Mouse (Mus musculus) myocyte (in vitro differentiated cells): ENCODE measurements around the gene Gm20388. TPM values are rescaled to one million over a fixed set of nuclear protein-coding genes. Genes with fewer than 3 reads are reported as not detected.

Experiments
- H3K27me3 ChIP-seq: one replicate; pipeline ENCODE4 v1.6.1; 2011; ENCODE audit not compliant: control insufficient read depth, insufficient read depth, insufficient read length
- H3K36me3 ChIP-seq: one replicate; pipeline ENCODE4 v1.6.1; 2011; ENCODE audit not compliant: control insufficient read depth, insufficient read depth
- H3K4me2 ChIP-seq: one replicate; pipeline ENCODE4 v1.6.1; 2011; ENCODE audit warnings: low read depth, control low read depth
- H3K4me3 ChIP-seq: one replicate; pipeline ENCODE4 v1.5.1; 2011; ENCODE audit warnings: mild to moderate bottlenecking, control low read depth, moderate library complexity
- H3K79me2 ChIP-seq: one replicate; pipeline ENCODE4 v1.6.1; 2011; ENCODE audit not compliant: control insufficient read depth, insufficient read depth
- H3ac ChIP-seq: one replicate; pipeline ENCODE4 v1.6.1; 2011; ENCODE audit not compliant: control insufficient read depth, insufficient read length
- CEBPB ChIP-seq: IDR thresholded peaks from 2 replicates; pipeline ENCODE4 v1.6.1; 2011; ENCODE audit warnings: mild to moderate bottlenecking, moderate library complexity; ENCODE audit not compliant: poor library complexity, insufficient read depth, severe bottlenecking
- E2F4 ChIP-seq: IDR thresholded peaks from one replicate; pipeline ENCODE4 v1.6.1; 2011; ENCODE audit warnings: mild to moderate bottlenecking, control low read depth, moderate library complexity; ENCODE audit not compliant: insufficient read depth
- MAX ChIP-seq: IDR thresholded peaks from one replicate; pipeline ENCODE4 v1.6.1; 2011; ENCODE audit warnings: low read depth, mild to moderate bottlenecking, control low read depth
- MYOD1 ChIP-seq, 3 experiments: IDR thresholded peaks; one replicate each; pipeline ENCODE4 v1.6.1; 2011; ENCODE audit warnings: control low read depth in 2 of 3, low read depth in 2 of 3, mild to moderate bottlenecking in 2 of 3, moderate library complexity in 1 of 3; ENCODE audit not compliant: insufficient read length in 2 of 3, control insufficient read depth in 1 of 3
- MYOG ChIP-seq, 3 experiments: IDR thresholded peaks; one replicate each; pipeline ENCODE4 v1.6.1; 2011; ENCODE audit warnings: control low read depth in 2 of 3, low read depth in 2 of 3, mild to moderate bottlenecking in 2 of 3; ENCODE audit not compliant: insufficient read length in 2 of 3, control insufficient read depth in 1 of 3, insufficient read depth in 1 of 3
- POLR2A ChIP-seq: IDR thresholded peaks from one replicate; pipeline ENCODE4 v1.6.1; 2011; ENCODE audit warnings: low read depth, mild to moderate bottlenecking, control low read depth, moderate library complexity; ENCODE audit not compliant: insufficient read length
- POLR2AphosphoS2 ChIP-seq: IDR thresholded peaks from one replicate; pipeline ENCODE4 v1.6.1; 2011; ENCODE audit warnings: low read depth, control low read depth; ENCODE audit not compliant: insufficient read length
- REST ChIP-seq: IDR thresholded peaks from one replicate; pipeline ENCODE4 v1.6.1; 2011; ENCODE audit warnings: mild to moderate bottlenecking, control low read depth, moderate library complexity; ENCODE audit not compliant: insufficient read depth, insufficient read length
- SRF ChIP-seq: IDR thresholded peaks from one replicate; pipeline ENCODE4 v1.6.1; 2011; ENCODE audit warnings: low read depth; ENCODE audit not compliant: control insufficient read depth, insufficient read length
- TCF12 ChIP-seq: IDR thresholded peaks from one replicate; pipeline ENCODE4 v1.6.1; 2011; ENCODE audit warnings: mild to moderate bottlenecking, control low read depth; ENCODE audit not compliant: poor library complexity, insufficient read depth, severe bottlenecking
- TCF3 ChIP-seq: IDR thresholded peaks from one replicate; pipeline ENCODE4 v1.6.1; 2011; ENCODE audit warnings: low read depth, control low read depth; ENCODE audit not compliant: insufficient read length
- USF1 ChIP-seq: IDR thresholded peaks from one replicate; pipeline ENCODE4 v1.6.1; 2011; ENCODE audit warnings: low read depth, mild to moderate bottlenecking, control low read depth, moderate library complexity
- polyA plus RNA-seq: library from polyadenylated mRNA; unstranded; fragments of >200 nt; fragmentation: generic; extraction: Trizol; gene quantifications from one replicate; pipeline ENCODE4 v1.2.1, GENCODE M21; 2012; ENCODE audit warnings: missing spikeins

Gm20388 gene
- polyA plus RNA-seq, 1 experiment: 15.3 TPM

DNA sequence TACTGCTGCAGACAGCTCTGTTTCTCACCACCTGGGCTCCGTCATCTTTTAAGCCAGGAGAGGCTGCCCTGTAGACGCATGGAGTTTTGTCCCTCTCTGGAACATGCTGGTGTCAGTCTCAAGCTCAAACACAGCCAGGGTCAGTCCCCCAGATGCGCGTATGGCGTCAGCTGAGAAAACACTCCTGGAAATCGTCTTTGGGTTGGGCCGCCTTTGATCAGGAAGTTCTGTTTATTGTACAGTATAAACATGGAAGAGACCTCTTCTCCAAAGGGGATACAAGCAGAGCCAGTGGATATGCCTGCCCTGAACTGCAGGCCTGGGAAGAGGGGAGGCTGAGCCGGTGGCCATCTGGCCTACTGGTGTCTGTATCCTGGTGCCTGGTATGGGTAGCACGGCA, 2163.8 kb downstream of the Gm20388 start:
- no peak overlapping the region for H3K4me3 ChIP-seq
- no peak for TF ChIP-seq POLR2AphosphoS2
- no peak for TF ChIP-seq MAX
- no peak for TF ChIP-seq E2F4
- no peak for TF ChIP-seq POLR2A
- no peak for TF ChIP-seq USF1
- TF ChIP-seq TCF3: no peak
- no peak for TF ChIP-seq TCF12
- no peak for TF ChIP-seq SRF
- no peaks in the 10 kb centered on the region for H3K36me3 ChIP-seq
- no peaks in the 10 kb centered on the region for H3K27me3 ChIP-seq
- no peaks in the 10 kb centered on the region for H3K79me2 ChIP-seq
- H3K4me2 ChIP-seq: no peak overlapping the region
- H3ac ChIP-seq: no peak overlapping the region

DNA sequence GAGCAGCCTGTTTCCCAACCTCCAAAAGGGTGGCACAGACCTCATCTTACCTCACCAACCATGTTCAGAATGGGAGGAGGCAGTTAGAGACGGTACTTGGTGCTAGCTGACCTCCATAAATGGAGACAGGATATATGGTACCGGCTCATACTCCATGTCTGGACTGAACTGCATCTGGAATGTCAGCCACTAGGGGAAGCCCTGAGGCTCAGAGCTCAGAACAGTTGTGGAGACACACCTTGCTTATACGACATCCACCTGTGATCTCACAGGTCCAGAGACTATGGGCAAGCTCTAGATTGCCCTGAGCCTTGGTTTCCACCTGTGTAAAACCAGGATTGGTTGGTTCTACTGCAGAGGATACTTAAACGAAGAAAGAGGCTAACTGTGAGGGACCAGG, 2164.3 kb downstream of the Gm20388 start:
- H3K4me2 ChIP-seq: no peak overlapping the region
- no peak overlapping the region for H3ac ChIP-seq
- H3K27me3 ChIP-seq: no peaks in the 10 kb centered on the region
- H3K79me2 ChIP-seq: no peaks in the 10 kb centered on the region
- TF ChIP-seq REST: no peak
- no peak for TF ChIP-seq MYOG (IDR thresholded peaks at IDR 0.05; ENCODE audit: control insufficient read depth in 1 of 3, insufficient read depth in 1 of 3, insufficient read length in 2 of 3, low read depth in 2 of 3)
- TF ChIP-seq TCF12: no peak
- H3K4me3 ChIP-seq: no peak overlapping the region
- H3K36me3 ChIP-seq: no peaks in the 10 kb centered on the region

DNA sequence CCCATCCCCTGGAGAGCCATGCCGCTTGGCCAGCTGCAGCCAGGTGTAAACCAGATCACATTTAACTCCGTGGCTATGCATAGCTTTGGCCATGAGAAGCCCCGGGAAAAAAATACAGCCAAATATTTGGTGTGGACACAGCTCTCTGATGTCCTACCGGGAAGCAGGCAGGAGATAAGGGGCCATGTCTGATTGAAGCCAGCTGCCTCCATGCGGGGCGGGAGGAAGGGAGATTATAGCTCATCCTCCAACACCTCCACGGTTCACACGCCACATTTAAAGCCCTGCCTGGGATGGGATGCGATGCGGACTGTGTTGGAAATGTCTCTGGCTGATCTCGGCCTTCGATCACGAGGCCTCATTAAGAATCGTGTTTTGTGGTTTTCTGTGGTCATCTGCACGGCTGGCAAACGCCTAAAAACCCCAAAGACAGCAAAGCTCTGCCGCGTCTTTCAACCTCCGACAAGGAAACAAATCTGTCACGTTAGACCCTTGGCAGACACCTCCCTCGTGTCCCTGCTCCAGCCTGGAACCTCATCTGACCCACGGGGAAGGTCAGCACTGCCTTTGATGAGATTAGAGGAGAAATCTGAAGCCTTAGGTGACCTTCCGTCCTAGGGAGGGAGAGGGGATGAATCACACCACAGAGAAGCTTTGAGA, 2165.7 kb downstream of the Gm20388 start:
- no peak for TF ChIP-seq TCF12
- no peak for TF ChIP-seq USF1
- no peak for TF ChIP-seq POLR2A
- TF ChIP-seq MYOD1 (IDR thresholded peaks at IDR 0.05; ENCODE audit: control insufficient read depth in 1 of 3, insufficient read length in 2 of 3, low read depth in 2 of 3): no peak
- no peak for TF ChIP-seq MAX
- no peak for TF ChIP-seq SRF
- no peak for TF ChIP-seq E2F4
- no peak for TF ChIP-seq POLR2AphosphoS2
- TF ChIP-seq CEBPB: no peak
- no peak for TF ChIP-seq TCF3
- TF ChIP-seq MYOG (IDR thresholded peaks at IDR 0.05; ENCODE audit: control insufficient read depth in 1 of 3, insufficient read depth in 1 of 3, insufficient read length in 2 of 3, low read depth in 2 of 3): no peak
- no peak for TF ChIP-seq REST
- H3K4me2 ChIP-seq: peak overlapping the region; percentile 57
- no peaks in the 10 kb centered on the region for H3K27me3 ChIP-seq
- no peaks in the 10 kb centered on the region for H3K36me3 ChIP-seq
- H3K4me3 ChIP-seq: no peak overlapping the region
- no peaks in the 10 kb centered on the region for H3K79me2 ChIP-seq
- no peak overlapping the region for H3ac ChIP-seq

DNA sequence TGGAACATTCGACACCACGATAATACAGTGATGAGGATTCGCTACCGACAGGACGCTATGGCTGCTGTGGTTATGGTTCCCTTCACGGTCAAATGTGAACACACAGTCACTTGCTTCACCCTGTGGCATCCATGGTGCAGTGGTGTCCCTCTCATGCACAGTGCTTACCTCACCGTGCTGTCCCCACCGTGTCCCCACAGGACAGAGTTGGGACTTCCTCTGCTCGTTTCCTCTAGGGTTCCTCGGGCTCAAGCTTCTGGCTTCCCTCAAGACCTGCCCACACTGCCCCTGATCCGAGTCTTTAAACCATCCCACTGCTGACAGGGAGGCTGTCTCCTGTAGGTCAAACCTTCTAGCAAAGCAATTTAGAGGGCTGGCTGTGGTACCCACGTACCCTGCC, 2167.7 kb downstream of the Gm20388 start:
- Histone ChIP-seq H3K36me3 (no peaks in the 10 kb centered on the region), H3ac (no peak overlapping the region), H3K4me3 (no peak overlapping the region), H3K79me2 (no peaks in the 10 kb centered on the region), H3K27me3 (no peaks in the 10 kb centered on the region), H3K4me2 (no peak overlapping the region)
- TF ChIP-seq E2F4 (no peak), TCF12 (no peak), POLR2A (no peak)

DNA sequence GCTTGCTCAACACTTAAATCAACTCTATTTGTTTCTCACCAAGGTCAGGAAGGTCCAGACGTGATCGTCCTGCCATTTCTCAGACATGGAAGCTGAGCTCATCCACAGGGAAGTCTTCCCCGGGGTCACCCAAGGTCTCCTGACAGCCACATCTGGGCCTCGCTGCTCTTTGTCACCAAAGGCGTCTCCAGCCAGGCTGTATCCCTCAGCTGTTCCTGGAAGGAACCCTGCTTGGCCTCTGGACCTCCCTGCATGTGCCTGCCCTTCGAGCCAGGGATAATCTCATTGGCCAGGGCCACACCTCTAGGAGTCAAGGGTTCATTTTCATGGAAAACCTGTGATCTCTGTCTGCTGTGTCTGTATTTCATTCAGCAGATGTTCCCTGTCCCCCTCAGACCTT, 2168.5 kb downstream of the Gm20388 start:
- Histone ChIP-seq H3K36me3 (no peaks in the 10 kb centered on the region), H3K4me2 (no peak overlapping the region), H3ac (no peak overlapping the region), H3K79me2 (no peaks in the 10 kb centered on the region), H3K27me3 (no peaks in the 10 kb centered on the region), H3K4me3 (no peak overlapping the region)
- TF ChIP-seq POLR2AphosphoS2 (no peak), MYOG (IDR thresholded peaks at IDR 0.05; ENCODE audit: control insufficient read depth in 1 of 3, insufficient read depth in 1 of 3, insufficient read length in 2 of 3, low read depth in 2 of 3) (peak in 1 of 3 experiments; percentile 12), MYOD1 (IDR thresholded peaks at IDR 0.05; ENCODE audit: control insufficient read depth in 1 of 3, insufficient read length in 2 of 3, low read depth in 2 of 3) (no peak), MAX (no peak)

DNA sequence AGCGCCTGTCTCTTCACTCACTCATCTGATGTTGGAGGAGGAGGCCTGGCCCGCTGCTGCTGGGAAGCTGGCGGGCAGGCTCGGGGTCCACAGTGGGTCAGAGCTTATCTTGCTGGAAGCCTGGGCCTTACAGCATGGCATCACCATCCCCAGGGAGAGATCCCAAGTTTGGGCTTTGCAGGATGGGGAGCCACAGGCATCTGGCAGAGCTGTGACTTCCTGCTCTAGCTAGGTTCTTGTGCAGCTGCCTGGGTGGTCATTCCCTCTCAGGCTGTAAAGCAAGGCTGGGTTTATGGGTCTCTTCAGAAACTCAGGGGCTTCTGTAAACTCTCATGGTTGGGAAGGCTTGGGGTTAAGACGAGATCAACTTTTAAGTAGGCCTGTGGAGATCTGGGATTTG, 2169.7 kb downstream of the Gm20388 start:
- Histone ChIP-seq H3K4me2 (no peak overlapping the region), H3K79me2 (no peaks in the 10 kb centered on the region), H3K36me3 (no peaks in the 10 kb centered on the region), H3ac (no peak overlapping the region), H3K4me3 (no peak overlapping the region), H3K27me3 (no peaks in the 10 kb centered on the region)
- TF ChIP-seq MYOD1 (IDR thresholded peaks at IDR 0.05; ENCODE audit: control insufficient read depth in 1 of 3, insufficient read length in 2 of 3, low read depth in 2 of 3) (no peak), TCF12 (no peak), SRF (no peak), POLR2A (no peak), USF1 (no peak), CEBPB (no peak), POLR2AphosphoS2 (no peak)
